Mouse (Mus musculus) heart, embryonic 15.5 days (tissue): ENCODE data around the gene Dcxr. TPM values are rescaled to one million over a fixed set of nuclear protein-coding genes. Genes with fewer than 3 reads are reported as not detected.
"Not testable (repeated sequence)": the region's sequence is repeated elsewhere in the genome, so short reads cannot be mapped to it uniquely, and the experiment has no call there.

Source experiments
- ATAC-seq: fragments of 200-750 bp; cut with Nextera tagmentation; replicated peaks from 2 replicates; pipeline ENCODE4 v1.8.0; 2017; ENCODE audit warnings: low read depth, moderate TSS enrichment; ENCODE audit not compliant: insufficient number of reproducible peaks, insufficient read depth, low FRiP score
- H3K27ac ChIP-seq: fragments of 300-500 bp; sonication (generic); 2 replicates; pipeline ENCODE4 v1.5.1; 2015; ENCODE audit warnings: mild to moderate bottlenecking, inconsistent platforms
- H3K27me3 ChIP-seq: fragments of 300-500 bp; sonication (generic); 2 replicates; pipeline ENCODE4 v1.6.1; 2015; ENCODE audit warnings: inconsistent platforms
- H3K36me3 ChIP-seq: fragments of 300-500 bp; sonication (generic); 2 replicates; pipeline ENCODE4 v1.6.1; 2015; ENCODE audit warnings: mild to moderate bottlenecking, inconsistent platforms
- H3K4me1 ChIP-seq: fragments of 300-500 bp; sonication (generic); replicated peaks from 2 replicates; pipeline ENCODE4 v1.6.1; 2015; ENCODE audit warnings: inconsistent platforms
- H3K4me2 ChIP-seq: fragments of 300-500 bp; sonication (generic); 2 replicates; pipeline ENCODE4 v1.6.1; 2015; ENCODE audit warnings: inconsistent platforms, mild to moderate bottlenecking, moderate library complexity
- H3K4me3 ChIP-seq: fragments of 300-500 bp; sonication (generic); 2 replicates; pipeline ENCODE4 v1.5.1; 2015; ENCODE audit warnings: mild to moderate bottlenecking, inconsistent platforms
- H3K9ac ChIP-seq: fragments of 300-500 bp; sonication (generic); 2 replicates; pipeline ENCODE4 v1.6.1; 2015; ENCODE audit warnings: mild to moderate bottlenecking, inconsistent platforms
- H3K9me3 ChIP-seq: fragments of 300-500 bp; sonication (generic); replicated peaks from 2 replicates; pipeline ENCODE4 v1.6.1; 2016; ENCODE audit warnings: inconsistent platforms
- WGBS: fragments of 180-500 bp; shearing (Covaris S2); methylation state at CpG from one replicate; pipeline ENCODE4 v1.1.7; 2015; ENCODE audit warnings: mixed read lengths; 5-methylcytosine and 5-hydroxymethylcytosine counted together
- polyA plus RNA-seq: library from polyadenylated mRNA; unstranded; fragments of >200 nt; fragmentation: Nextera tagmentation; extraction: Ambion mirVana; gene quantifications from 2 replicates; pipeline ENCODE4 v1.2.1, GENCODE M21; 2015

Dcxr gene
- polyA plus RNA-seq, result 7.0 and 16.7 TPM in 2 replicates

- peak within 1 kb of the TSS; percentile 61 for H3K9ac ChIP-seq
- no peak within 1 kb of the TSS for H3K27ac ChIP-seq
- H3K4me2 ChIP-seq, result peak within 1 kb of the TSS; percentile 86
- H3K9me3 ChIP-seq, result no peaks in the 10 kb centered on the region
- H3K27me3 ChIP-seq, result peaks cover 52% of the 10 kb centered on the region
- peak within 1 kb of the TSS; percentile 67 for H3K4me3 ChIP-seq
- H3K36me3 ChIP-seq, result no peaks in the 10 kb centered on the region
- WGBS, result under 1% methylated on average over 14 of the region's 14 CpGs
- peaks cover 11% of the 10 kb centered on the region for H3K4me1 ChIP-seq
- peak; percentile 86 for ATAC-seq
Measured at GRCm38 (mm10) chr11:120727169-120727527, at the start of gene Dcxr. Gene Dcxr, minus strand, starts transcription at chr11:120727281.

GRCm38 (mm10) chr11:120775774-120776469 is 48.8 kb upstream of the Dcxr start:
- Histone ChIP-seq H3K27me3 (peaks cover 4% of the 10 kb centered on the region; the same call in 1 of the 2 replicates), H3K4me2 (no peak overlapping the region), H3K36me3 (0 out of 2 replicates have a peak, but pooled peaks cover 4% of the 10 kb centered on the region), H3K9me3 (no peaks in the 10 kb centered on the region), H3K4me1 (0 out of 2 replicates have a peak, but pooled peaks cover 3% of the 10 kb centered on the region), H3K9ac (no peak overlapping the region), H3K4me3 (no peak overlapping the region), H3K27ac (no peak overlapping the region)
- WGBS, result 23% methylated on average over 15 of the region's 15 CpGs
- ATAC-seq, result peak; percentile 84

DNA sequence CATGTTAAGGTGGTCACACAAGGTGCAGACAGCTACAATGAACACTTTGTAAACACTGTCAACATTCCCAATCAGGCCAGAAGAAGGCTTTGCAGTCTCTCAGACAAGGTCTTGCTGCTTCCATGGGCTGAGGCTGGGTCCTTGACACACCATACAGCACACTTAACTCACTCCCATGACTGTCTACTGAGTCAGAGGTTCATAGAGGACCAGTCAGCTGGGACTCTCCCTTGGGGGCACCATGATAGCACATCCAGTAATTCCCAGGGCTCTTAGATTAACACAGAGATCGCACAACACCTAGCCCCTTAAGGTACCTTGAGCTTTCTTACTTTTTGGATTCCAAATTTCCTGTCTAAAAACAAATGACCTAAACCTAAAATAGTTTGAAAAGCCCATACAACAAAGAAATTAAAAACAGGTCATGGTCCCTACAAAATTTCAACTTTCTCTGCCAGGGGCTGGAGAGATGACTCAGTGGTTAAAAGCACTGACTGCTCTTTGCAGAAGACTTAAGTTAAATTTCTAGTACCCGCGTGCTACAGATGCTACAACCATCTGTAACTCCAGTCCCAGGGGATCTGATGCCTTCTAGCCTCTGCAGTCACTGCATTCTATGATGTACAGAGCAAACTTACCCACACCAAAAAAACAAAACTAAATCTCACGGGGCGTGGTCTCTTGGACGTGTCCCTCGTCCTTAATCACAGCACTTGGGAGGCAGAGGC is 46.5 kb upstream of the Dcxr start:
- H3K27ac ChIP-seq, result no peak overlapping the region
- H3K4me3 ChIP-seq, result no peak overlapping the region
- H3K36me3 ChIP-seq, result no peaks in the 10 kb centered on the region
- 0 out of 2 replicates have a peak, but pooled peaks cover 3% of the 10 kb centered on the region for H3K4me1 ChIP-seq
- H3K9me3 ChIP-seq, result no peaks in the 10 kb centered on the region
- ATAC-seq, result no peak
- peaks cover 4% of the 10 kb centered on the region; the same call in 1 of the 2 replicates for H3K27me3 ChIP-seq
- H3K9ac ChIP-seq, result no peak overlapping the region
- H3K4me2 ChIP-seq, result no peak overlapping the region
- WGBS, result 82% methylated on average over 7 of the region's 7 CpGs

- H3K9me3 ChIP-seq, result no peaks in the 10 kb centered on the region
- H3K4me2 ChIP-seq, result no peak overlapping the region
- H3K4me3 ChIP-seq, result no peak overlapping the region
- no peak for ATAC-seq
- H3K27ac ChIP-seq, result no peak overlapping the region
- H3K27me3 ChIP-seq, result peaks cover 4% of the 10 kb centered on the region; the same call in 1 of the 2 replicates
- 76% methylated on average over 3 of the region's 3 CpGs for WGBS
- H3K36me3 ChIP-seq, result no peaks in the 10 kb centered on the region
- 0 out of 2 replicates have a peak, but pooled peaks cover 3% of the 10 kb centered on the region for H3K4me1 ChIP-seq
- H3K9ac ChIP-seq, result no peak overlapping the region
Measured at GRCm38 (mm10) chr11:120772749-120773148, 45.7 kb upstream of the Dcxr start.

DNA sequence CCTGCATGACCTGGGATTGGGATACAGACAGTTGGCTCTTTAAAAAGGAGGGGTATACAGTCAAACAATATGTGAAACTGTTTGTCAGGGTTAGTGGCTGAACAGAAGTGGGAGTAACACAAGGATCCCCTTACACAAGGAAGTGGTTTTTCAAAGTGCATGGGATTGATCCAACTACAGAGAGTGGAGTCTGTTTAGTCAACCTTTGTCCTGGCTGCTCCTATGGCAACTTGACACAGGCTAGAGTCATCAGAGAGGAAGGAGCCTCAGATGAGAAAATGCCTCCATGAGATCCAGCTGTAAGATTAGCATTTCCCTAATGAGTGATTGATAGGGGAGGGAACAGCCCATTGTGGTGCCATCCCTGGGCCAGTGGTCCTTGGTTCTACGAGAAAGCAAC is 41.1 kb upstream of the Dcxr start:
- H3K4me2 ChIP-seq, result no peak overlapping the region
- H3K27me3 ChIP-seq, result peaks cover 7% of the 10 kb centered on the region; the same call in 1 of the 2 replicates
- no peak for ATAC-seq
- H3K9ac ChIP-seq, result no peak overlapping the region
- H3K9me3 ChIP-seq, result no peaks in the 10 kb centered on the region
- H3K36me3 ChIP-seq, result no peaks in the 10 kb centered on the region
- H3K4me1 ChIP-seq, result no peaks in the 10 kb centered on the region
- H3K4me3 ChIP-seq, result no peak overlapping the region
- 73% methylated on average over 1 of the region's 1 CpGs for WGBS
- no peak overlapping the region for H3K27ac ChIP-seq

DNA sequence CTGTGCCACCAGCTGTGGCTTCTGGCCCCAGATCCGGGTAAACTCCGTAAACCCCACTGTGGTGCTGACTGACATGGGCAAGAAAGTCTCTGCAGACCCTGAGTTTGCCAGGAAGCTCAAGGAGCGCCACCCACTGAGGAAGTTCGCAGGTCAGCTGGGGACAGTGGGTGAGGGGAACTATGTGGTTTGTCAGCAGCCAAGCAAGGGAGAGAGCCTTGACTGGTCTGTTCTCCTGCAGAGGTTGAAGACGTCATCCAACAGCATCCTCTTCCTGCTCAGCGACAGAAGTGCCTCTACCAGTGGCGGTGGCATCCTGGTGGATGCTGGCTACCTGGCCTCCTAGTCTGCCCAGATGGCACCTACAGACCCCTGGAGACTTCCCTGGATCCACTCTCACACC is 39.9 kb upstream of the Dcxr start:
- H3K4me2 ChIP-seq, H3K9me3 ChIP-seq, H3K36me3 ChIP-seq, H3K27ac ChIP-seq, ATAC-seq, H3K9ac ChIP-seq, H3K4me1 ChIP-seq, H3K4me3 ChIP-seq: not testable (repeated sequence)
- WGBS, result 64% methylated on average over 4 of the region's 7 CpGs
- H3K27me3 ChIP-seq, result peaks cover 12% of the 10 kb centered on the region

GRCm38 (mm10) chr11:120763121-120763999 is 36.3 kb upstream of the Dcxr start:
- 13% methylated on average over 8 of the region's 23 CpGs for WGBS
- peak; percentile 12; the same call in 1 of the 2 replicates for ATAC-seq
- peak overlapping the region; percentile 53 for H3K4me2 ChIP-seq
- H3K4me3 ChIP-seq, result peak overlapping the region; percentile 22
- H3K27ac ChIP-seq, H3K9me3 ChIP-seq, H3K36me3 ChIP-seq, H3K9ac ChIP-seq: not testable (repeated sequence)
- H3K4me1 ChIP-seq, result peaks cover 11% of the 10 kb centered on the region
- peaks cover 17% of the 10 kb centered on the region for H3K27me3 ChIP-seq

GRCm38 (mm10) chr11:120762672-120763041 is 35.6 kb upstream of the Dcxr start, which contains the start of gene Hmga1b:
Gene Hmga1b, plus strand, starts transcription at chr11:120762794.
- peaks cover 11% of the 10 kb centered on the region for H3K4me1 ChIP-seq
- peaks cover 17% of the 10 kb centered on the region for H3K27me3 ChIP-seq
- H3K4me2 ChIP-seq, result peak within 1 kb of the TSS; percentile 53
- whole genome bisulfite sequencing, result 16% methylated on average over 14 of the region's 14 CpGs
- H3K9ac ChIP-seq, result peak within 1 kb of the TSS; percentile 28; the same call in 1 of the 2 replicates
- H3K4me3 ChIP-seq, result peak within 1 kb of the TSS; percentile 22
- not testable (repeated sequence) for H3K36me3 ChIP-seq, H3K27ac ChIP-seq
- ATAC-seq, result 0 out of 2 replicates have a peak, but pooled peaks have one; percentile 12
- 0 out of 2 replicates have a peak, but pooled peaks cover 10% of the 10 kb centered on the region for H3K9me3 ChIP-seq

DNA sequence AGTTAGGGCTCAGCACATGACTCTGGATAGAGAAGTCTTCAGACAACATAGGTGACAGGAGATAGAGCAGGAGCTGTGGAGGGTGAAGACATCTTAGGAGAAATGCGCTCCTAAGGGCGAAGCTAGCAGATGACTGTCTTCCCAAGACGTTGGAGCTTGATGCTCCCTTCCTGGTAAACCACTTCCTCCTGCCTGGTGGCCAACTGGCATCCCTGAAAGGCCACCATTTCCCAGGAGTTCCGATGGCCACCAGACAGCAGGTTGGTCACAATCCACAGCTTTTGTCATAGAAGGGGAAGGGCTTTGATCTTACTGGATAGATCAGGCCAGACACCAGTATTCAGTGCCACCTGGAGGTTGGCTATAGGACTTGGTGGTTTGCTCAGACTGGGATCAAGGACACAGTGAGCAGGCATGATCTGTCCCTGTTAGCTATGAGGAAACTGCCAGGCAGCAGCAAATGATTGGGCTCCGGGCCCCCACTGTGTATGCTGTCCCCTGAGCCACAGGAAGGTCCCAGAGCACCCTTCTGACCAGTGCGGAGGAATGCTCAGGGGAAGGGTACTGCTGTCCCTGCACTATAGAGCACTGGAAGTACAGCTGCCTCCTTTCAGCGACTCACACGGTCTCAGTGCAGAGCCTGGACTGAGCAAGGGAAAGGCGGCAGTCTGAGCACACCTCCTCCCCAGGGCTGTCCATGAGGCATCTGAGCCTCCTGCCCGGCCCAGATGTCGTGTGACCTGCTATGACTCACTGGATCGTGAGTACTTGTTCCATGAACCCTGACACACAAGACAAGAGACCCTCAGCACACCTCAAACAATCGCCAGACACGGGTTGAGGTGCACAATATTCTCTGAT is 35.0 kb upstream of the Dcxr start:
- H3K9me3 ChIP-seq, result 0 out of 2 replicates have a peak, but pooled peaks cover 10% of the 10 kb centered on the region
- H3K4me1 ChIP-seq, result peaks cover 11% of the 10 kb centered on the region
- peak overlapping the region; percentile 53 for H3K4me2 ChIP-seq
- H3K9ac ChIP-seq, result peak overlapping the region; percentile 28; the same call in 1 of the 2 replicates
- H3K4me3 ChIP-seq, result peak overlapping the region; percentile 22; the same call in 1 of the 2 replicates
- peaks cover 17% of the 10 kb centered on the region for H3K27me3 ChIP-seq
- no peaks in the 10 kb centered on the region for H3K36me3 ChIP-seq
- 53% methylated on average over 14 of the region's 14 CpGs for WGBS
- H3K27ac ChIP-seq, result no peak overlapping the region
- ATAC-seq, result 0 out of 2 replicates have a peak, but pooled peaks have one; percentile 36

GRCm38 (mm10) chr11:120760236-120760635 is 33.2 kb upstream of the Dcxr start:
- Histone ChIP-seq H3K9me3 (0 out of 2 replicates have a peak, but pooled peaks cover 10% of the 10 kb centered on the region), H3K9ac (no peak overlapping the region), H3K27ac (no peak overlapping the region), H3K4me2 (no peak overlapping the region), H3K27me3 (peaks cover 12% of the 10 kb centered on the region; the same call in 1 of the 2 replicates), H3K4me3 (no peak overlapping the region), H3K4me1 (peaks cover 11% of the 10 kb centered on the region), H3K36me3 (no peaks in the 10 kb centered on the region)
- no peak for ATAC-seq
- WGBS, result 71% methylated on average over 9 of the region's 9 CpGs
